ENCODE assay signal across 15 mouse cellular contexts in the genomic region with DNA sequence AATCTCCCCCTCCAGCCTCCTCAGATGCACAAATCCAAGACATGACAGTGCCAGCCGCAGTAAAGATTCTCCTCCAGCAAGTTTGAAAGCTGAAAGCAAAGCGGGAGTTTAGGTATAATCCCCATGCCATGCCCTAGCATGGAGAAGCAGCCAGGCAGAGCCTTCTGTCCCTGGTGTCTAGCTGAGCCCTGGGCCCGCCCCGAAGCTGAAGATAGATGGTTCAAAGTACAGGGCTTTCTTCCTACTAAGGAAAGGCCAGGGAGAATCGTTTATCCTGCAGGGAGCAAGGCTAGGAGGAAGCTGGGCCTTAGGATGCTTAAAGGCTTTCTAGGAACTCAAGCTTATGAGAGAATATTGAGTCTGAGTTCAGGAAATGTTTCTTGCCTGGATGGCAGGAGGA. TPM values are rescaled to one million over a fixed set of nuclear protein-coding genes. Genes with fewer than 3 reads are reported as not detected.
"Had no signal": no experiment of that assay in that cellular context is flagged by ENCODE, and none has a peak within 500 bp of the region (broad histone marks: within the 10 kb centered on the region; RNA-seq: fewer than 3 reads in every experiment).

No protein-coding gene starts in this region.

- H3K27me3 ChIP-seq: hindbrain, embryonic 15.5 days; liver, embryonic 13.5 days; midbrain, embryonic 12.5 days; midbrain, embryonic 15.5 days; neural tube, embryonic 13.5 days had no signal

- H3K9me3 ChIP-seq: hindbrain, embryonic 15.5 days; liver, embryonic 13.5 days; midbrain, embryonic 12.5 days; midbrain, embryonic 15.5 days; neural tube, embryonic 13.5 days had no signal

- H3K9ac ChIP-seq: hindbrain, embryonic 15.5 days; liver, embryonic 13.5 days; midbrain, embryonic 12.5 days; midbrain, embryonic 15.5 days; neural tube, embryonic 13.5 days had no signal

- H3K36me3 ChIP-seq: hindbrain, embryonic 15.5 days; liver, embryonic 13.5 days; midbrain, embryonic 12.5 days; midbrain, embryonic 15.5 days; neural tube, embryonic 13.5 days had no signal

- H3K4me1 ChIP-seq: hindbrain, embryonic 15.5 days; liver, embryonic 13.5 days; midbrain, embryonic 12.5 days; midbrain, embryonic 15.5 days; neural tube, embryonic 13.5 days had no signal

- ATAC-seq: intestine, postnatal 0 days; midbrain, embryonic 15.5 days had no signal

- H3K27ac ChIP-seq: hindbrain, embryonic 15.5 days; liver, embryonic 13.5 days; macrophage; midbrain, embryonic 12.5 days; midbrain, embryonic 15.5 days; neural tube, embryonic 13.5 days had no signal

- DNase-seq: liver, embryonic 13.5 days; lung, adult 2 months; lung, postnatal 14 days; right cerebral cortex, postnatal 25 days; thymus, adult 2 months; thymus, postnatal 14 days; thymus, postnatal 4 days had no signal

- H3K4me2 ChIP-seq: hindbrain, embryonic 15.5 days; liver, embryonic 13.5 days; midbrain, embryonic 12.5 days; midbrain, embryonic 15.5 days; neural tube, embryonic 13.5 days had no signal

- H3K4me3 ChIP-seq: hindbrain, embryonic 15.5 days; liver, embryonic 13.5 days; midbrain, embryonic 12.5 days; midbrain, embryonic 15.5 days; neural tube, embryonic 13.5 days had no signal

RNA-seq across cellular contexts. Expression of gene Grin2a, which starts 50.5 kb away (rescaled TPM):
- total RNA-seq: liver, adult 2 months had no signal
- polyA plus RNA-seq: intestine, postnatal 0 days; liver, adult 2 months; liver, embryonic 16.5 days; macrophage had no signal
